Mouse (Mus musculus): ENCODE measurements around the gene Zfp940.

GRCm38 (mm10) chr7:29898351-29898750 is 44.9 kb upstream of the Zfp940 start:
- TF ChIP-seq POLR2A (IDR thresholded peaks at IDR 0.05; ENCODE audit: extremely low read depth, insufficient read depth, low read length): no peak
- TF ChIP-seq CTCF (IDR thresholded peaks at IDR 0.05; ENCODE audit: low read depth, low read length): no peak

Data from liver, adult 2 months (tissue).